Mouse (Mus musculus) neural tube, embryonic 11.5 days (tissue): ENCODE data around the gene Psapl1. TPM values are rescaled to one million over a fixed set of nuclear protein-coding genes. Genes with fewer than 3 reads are reported as not detected.
A peak's percentile ranks its signal among the peaks of the same experiment; 100 is the strongest.
"Not testable (repeated sequence)": the region's sequence is repeated elsewhere in the genome, so short reads cannot be mapped to it uniquely, and the experiment has no call there.

Experiments used
- ATAC-seq: fragments of 200-750 bp; cut with Nextera tagmentation; 2 replicates; pipeline ENCODE4 v1.8.0; 2017; ENCODE audit warnings: moderate number of reproducible peaks, mild to moderate bottlenecking, moderate TSS enrichment, moderate library complexity; ENCODE audit not compliant: insufficient read depth, low FRiP score, low TSS enrichment
- DNase-seq: peaks from one replicate; pipeline ENCODE4 v3.0.0-alpha.2; 2015; ENCODE audit warnings: low spot score
- H3K27ac ChIP-seq: fragments of 300-500 bp; sonication (generic); 2 replicates; pipeline ENCODE4 v1.5.1; 2014; ENCODE audit warnings: low read depth, mild to moderate bottlenecking, low read length
- H3K27me3 ChIP-seq: fragments of 300-500 bp; sonication (generic); 2 replicates; pipeline ENCODE4 v1.6.1; 2014; ENCODE audit warnings: mild to moderate bottlenecking, low read length, mixed read lengths; ENCODE audit not compliant: control insufficient read depth, insufficient read depth
- H3K36me3 ChIP-seq: fragments of 300-500 bp; sonication (generic); 2 replicates; pipeline ENCODE4 v1.6.1; 2014; ENCODE audit warnings: mild to moderate bottlenecking, low read length, moderate library complexity, mixed read lengths; ENCODE audit not compliant: control insufficient read depth, insufficient read depth
- H3K4me1 ChIP-seq: fragments of 300-500 bp; sonication (generic); 2 replicates; pipeline ENCODE4 v1.6.1; 2014; ENCODE audit warnings: low read length, mixed read lengths; ENCODE audit not compliant: control insufficient read depth, insufficient read depth
- H3K4me2 ChIP-seq: fragments of 300-500 bp; sonication (generic); 2 replicates; pipeline ENCODE4 v1.6.1; 2014; ENCODE audit warnings: low read depth, mild to moderate bottlenecking, moderate library complexity
- H3K4me3 ChIP-seq: fragments of 300-500 bp; sonication (generic); 2 replicates; pipeline ENCODE4 v1.5.1; 2014; ENCODE audit warnings: low read depth, low read length
- H3K9ac ChIP-seq: fragments of 300-500 bp; sonication (generic); 2 replicates; pipeline ENCODE4 v1.6.1; 2014; ENCODE audit warnings: mild to moderate bottlenecking, low read length
- H3K9me3 ChIP-seq: fragments of 300-500 bp; sonication (generic); 2 replicates; pipeline ENCODE4 v1.6.1; 2016; ENCODE audit warnings: low read length; ENCODE audit not compliant: control insufficient read depth
- WGBS: fragments of 180-500 bp; shearing (Covaris S2); extraction: QIAGEN DNeasy Blood & Tissue Kit; methylation state at CpG from one replicate; pipeline ENCODE4 v1.1.7; 2014; 5-methylcytosine and 5-hydroxymethylcytosine counted together
- polyA plus RNA-seq: library from polyadenylated mRNA; unstranded; fragments of >200 nt; fragmentation: Nextera tagmentation; extraction: Ambion mirVana; gene quantifications from 2 replicates; pipeline ENCODE4 v1.2.1, GENCODE M21; 2014

The Psapl1 gene
- polyA plus RNA-seq, 1 experiment from 2014 or later, result 0.12 TPM

DNA sequence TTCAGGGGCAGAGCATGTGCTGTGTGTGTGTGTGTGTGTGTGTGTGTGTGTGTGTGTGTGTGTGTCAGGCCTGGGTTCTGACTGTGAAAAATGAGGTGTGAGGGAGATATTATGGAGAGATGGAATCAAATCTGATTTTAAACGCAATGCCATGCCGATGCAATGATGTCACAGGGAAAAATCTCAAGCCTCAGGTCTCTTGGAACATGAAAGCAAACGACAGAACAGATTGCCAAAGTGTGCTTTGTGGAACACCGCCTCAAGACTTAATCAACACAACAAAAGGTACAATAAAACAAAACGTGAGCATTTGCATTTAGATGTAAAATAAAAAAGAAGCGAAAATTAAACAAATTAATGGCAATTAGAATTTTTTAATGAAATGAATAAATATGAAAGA is 16.8 kb downstream of the Psapl1 start:
- DNase-seq, result no peak
- H3K4me2 ChIP-seq, result no peak overlapping the region
- no peaks in the 10 kb centered on the region for H3K36me3 ChIP-seq
- H3K27me3 ChIP-seq, result no peaks in the 10 kb centered on the region
- ATAC-seq, result no peak
- H3K4me1 ChIP-seq, result peaks cover 3% of the 10 kb centered on the region; the same call in 1 of the 2 replicates
- H3K4me3 ChIP-seq, result no peak overlapping the region
- no peak overlapping the region for H3K9ac ChIP-seq
- whole genome bisulfite sequencing, result 55% methylated on average over 6 of the region's 6 CpGs
- no peaks in the 10 kb centered on the region for H3K9me3 ChIP-seq
- no peak overlapping the region for H3K27ac ChIP-seq

DNA sequence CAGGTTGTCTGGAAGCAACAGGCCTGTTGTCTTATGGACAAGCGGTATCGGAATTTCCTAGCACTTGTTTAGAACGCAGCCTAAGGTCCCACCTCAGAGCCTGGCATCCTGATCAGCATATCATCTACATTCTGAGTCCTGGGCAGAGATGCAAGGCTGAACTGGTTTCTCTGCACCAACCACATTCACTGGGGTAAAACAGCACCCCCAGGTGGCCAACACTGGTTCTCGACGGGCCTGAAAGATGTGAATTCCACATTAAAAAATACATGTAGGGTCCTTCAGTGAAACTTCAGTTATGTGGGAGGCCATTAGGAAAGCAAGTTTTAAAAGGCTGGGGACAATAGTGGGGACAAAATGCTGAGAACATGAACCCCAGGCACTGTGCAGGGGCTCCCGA is 20.0 kb downstream of the Psapl1 start:
- H3K4me3 ChIP-seq, result no peak overlapping the region
- no peaks in the 10 kb centered on the region for H3K27me3 ChIP-seq
- H3K4me1 ChIP-seq, result peaks cover 8% of the 10 kb centered on the region; the same call in 1 of the 2 replicates
- no peaks in the 10 kb centered on the region for H3K9me3 ChIP-seq
- no peak overlapping the region for H3K9ac ChIP-seq
- H3K27ac ChIP-seq, result no peak overlapping the region
- no peaks in the 10 kb centered on the region for H3K36me3 ChIP-seq
- WGBS, result 71% methylated on average over 6 of the region's 6 CpGs
- no peak overlapping the region for H3K4me2 ChIP-seq
- DNase-seq, result peak; percentile 57
- no peak for ATAC-seq

DNA sequence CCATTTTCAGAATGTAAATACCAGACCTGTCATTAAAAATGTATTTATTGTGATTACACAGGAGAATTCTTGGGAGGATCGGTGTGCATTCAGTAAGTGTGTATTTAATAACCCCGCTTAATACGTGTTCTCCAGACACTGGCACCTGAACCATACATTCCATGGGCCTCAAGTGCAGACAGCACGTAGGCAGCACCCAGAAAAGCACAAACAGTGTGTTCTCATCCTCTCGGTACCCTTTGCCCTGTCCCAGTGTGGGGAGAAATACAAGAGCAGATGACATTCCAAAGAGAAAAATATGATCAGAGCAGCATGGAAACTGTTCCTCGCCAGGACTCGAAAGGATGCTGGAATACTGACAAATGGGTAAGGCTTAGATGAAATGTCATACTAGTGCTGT is 22.0 kb downstream of the Psapl1 start:
- no peak overlapping the region for H3K9ac ChIP-seq
- WGBS, result 69% methylated on average over 7 of the region's 7 CpGs
- H3K36me3 ChIP-seq, result no peaks in the 10 kb centered on the region
- H3K9me3 ChIP-seq, result no peaks in the 10 kb centered on the region
- H3K27ac ChIP-seq, result no peak overlapping the region
- no peak overlapping the region for H3K4me3 ChIP-seq
- H3K4me2 ChIP-seq, result no peak overlapping the region
- no peaks in the 10 kb centered on the region for H3K27me3 ChIP-seq
- H3K4me1 ChIP-seq, result peaks cover 5% of the 10 kb centered on the region; the same call in 1 of the 2 replicates
- DNase-seq (no peak), ATAC-seq (no peak)

DNA sequence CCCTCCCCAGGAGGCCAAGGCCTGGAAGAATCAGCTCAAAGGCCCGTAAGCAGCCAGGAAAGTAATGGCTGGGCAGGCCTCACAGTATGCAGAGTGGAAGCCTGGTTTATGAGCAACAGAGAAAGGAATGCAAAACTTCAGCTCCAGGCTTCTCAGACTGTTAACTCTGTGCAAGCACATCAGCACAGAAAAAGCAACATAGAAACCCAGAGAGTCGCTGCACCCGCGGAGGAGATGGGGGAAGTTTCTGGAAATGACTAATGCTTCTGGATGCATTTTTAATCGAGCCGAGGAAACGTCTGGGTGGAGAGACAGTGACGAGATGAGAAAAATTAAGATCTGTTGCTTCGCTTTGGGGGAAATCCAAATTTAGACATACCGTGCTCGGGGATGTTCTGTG is 22.5 kb downstream of the Psapl1 start:
- Histone ChIP-seq H3K27me3 (no peaks in the 10 kb centered on the region), H3K4me1 (peaks cover 5% of the 10 kb centered on the region; the same call in 1 of the 2 replicates), H3K4me2 (no peak overlapping the region), H3K9ac (no peak overlapping the region), H3K36me3 (no peaks in the 10 kb centered on the region), H3K4me3 (no peak overlapping the region), H3K27ac (no peak overlapping the region), H3K9me3 (no peaks in the 10 kb centered on the region)
- ATAC-seq (no peak), DNase-seq (no peak)
- WGBS, result 71% methylated on average over 11 of the region's 11 CpGs

DNA sequence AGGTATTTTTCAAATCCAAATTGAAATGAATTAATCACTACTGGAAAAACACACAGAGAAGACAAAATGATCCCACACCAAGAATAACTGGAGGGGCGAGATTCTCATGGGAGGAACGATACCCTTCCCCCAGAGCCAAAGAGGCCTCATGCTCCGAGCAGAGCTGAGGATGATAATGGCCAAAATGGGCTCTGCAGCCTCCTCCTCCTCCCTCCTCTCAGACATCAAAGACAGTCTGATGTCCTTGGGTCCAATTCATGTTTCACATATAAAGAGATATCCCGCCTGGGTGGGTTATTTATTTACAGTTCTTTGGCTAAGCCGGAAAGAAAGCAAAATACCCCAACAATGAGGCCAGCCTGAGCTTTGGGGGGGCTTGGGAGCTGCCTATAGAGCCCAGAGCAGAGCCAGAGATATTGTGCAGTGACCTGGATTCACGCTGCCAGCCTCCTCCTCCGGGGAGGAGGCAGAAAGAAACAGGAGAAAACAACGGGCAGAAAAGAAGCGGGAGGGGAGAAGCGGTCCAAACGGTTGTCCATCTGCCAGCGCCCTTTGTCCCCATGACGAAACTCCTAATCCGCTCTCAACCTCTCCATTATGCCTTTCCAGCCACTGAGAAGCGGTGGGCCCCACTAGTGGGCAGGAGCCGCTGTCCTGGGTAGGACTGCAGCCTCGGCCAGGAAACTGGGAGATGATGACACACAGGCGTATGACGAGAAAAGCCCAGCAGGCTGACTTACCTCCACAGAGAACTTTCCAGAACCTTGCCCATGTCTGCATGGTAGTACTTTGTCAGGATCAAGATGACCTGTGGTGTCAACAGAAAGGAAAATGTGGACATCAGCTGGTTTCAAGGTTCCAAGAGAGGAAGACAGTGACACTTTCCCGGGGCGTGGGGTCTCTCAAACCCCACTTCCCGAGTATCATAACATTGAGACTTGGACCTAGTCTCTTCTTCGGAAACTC is 24.9 kb downstream of the Psapl1 start:
- ATAC-seq, result 0 out of 2 replicates have a peak, but pooled peaks have one; percentile 41
- Histone ChIP-seq H3K27ac (no peak overlapping the region), H3K4me2 (no peak overlapping the region)

DNA sequence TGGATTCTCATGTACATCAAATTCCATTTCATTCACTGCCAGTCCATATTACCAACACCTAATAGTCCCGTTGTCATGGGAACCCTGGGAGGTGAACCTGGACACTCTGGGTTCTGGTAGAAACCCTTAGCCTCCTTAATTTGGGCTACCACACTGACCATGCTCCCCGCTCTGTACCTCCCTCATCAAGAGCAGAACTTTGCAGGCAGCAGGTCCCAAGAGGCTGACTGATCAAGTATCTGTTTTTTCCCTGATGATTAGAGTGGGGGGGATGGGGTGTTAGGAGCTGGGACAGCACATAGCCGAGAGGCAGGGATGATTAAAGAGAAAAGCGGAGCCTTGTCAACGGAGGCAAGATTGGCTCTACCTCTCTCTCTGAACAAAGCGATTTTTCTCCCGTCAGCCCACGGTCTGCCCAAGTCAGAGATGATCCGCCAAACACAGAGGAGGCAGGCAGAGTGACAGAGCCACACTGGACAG is 26.5 kb downstream of the Psapl1 start:
- no peak overlapping the region for H3K27ac ChIP-seq
- 68% methylated on average over 9 of the region's 9 CpGs for WGBS
- no peaks in the 10 kb centered on the region for H3K27me3 ChIP-seq
- H3K9me3 ChIP-seq, result no peaks in the 10 kb centered on the region
- DNase-seq (peak; percentile 49), ATAC-seq (no peak)
- peaks cover 5% of the 10 kb centered on the region; the same call in 1 of the 2 replicates for H3K4me1 ChIP-seq
- no peaks in the 10 kb centered on the region for H3K36me3 ChIP-seq
- no peak overlapping the region for H3K4me3 ChIP-seq
- H3K4me2 ChIP-seq, result no peak overlapping the region
- H3K9ac ChIP-seq, result no peak overlapping the region

More for the DNA sequence above, 24.9 kb downstream of the Psapl1 start:
- Histone ChIP-seq H3K9me3 (no peaks in the 10 kb centered on the region), H3K27me3 (no peaks in the 10 kb centered on the region), H3K4me1 (peaks cover 5% of the 10 kb centered on the region; the same call in 1 of the 2 replicates), H3K36me3 (no peaks in the 10 kb centered on the region), H3K9ac (no peak overlapping the region), H3K4me3 (no peak overlapping the region)
- DNase-seq, result peak; percentile 42
- 48% methylated on average over 23 of the region's 23 CpGs for WGBS

DNA sequence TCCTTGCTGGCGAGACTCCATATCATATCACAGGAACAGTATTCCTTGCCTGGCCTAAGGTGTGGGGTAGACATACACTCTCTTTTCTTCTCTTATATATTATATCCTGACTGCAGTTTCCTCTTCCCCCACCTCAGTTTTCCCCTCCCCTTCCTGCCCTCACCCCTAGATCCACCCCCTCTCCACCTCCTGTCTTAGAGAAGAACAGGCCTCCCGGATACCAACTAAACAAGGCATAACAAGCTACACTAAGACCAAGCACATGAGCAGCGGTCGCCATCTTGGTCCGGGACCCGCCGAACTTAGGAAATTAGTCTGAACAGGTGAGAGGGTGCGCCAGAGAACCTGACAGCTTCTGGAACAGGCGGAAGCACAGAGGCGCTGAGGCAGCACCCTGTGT is 33.7 kb downstream of the Psapl1 start:
- ATAC-seq, H3K4me1 ChIP-seq, H3K9ac ChIP-seq, H3K4me2 ChIP-seq, H3K27ac ChIP-seq, H3K36me3 ChIP-seq, H3K27me3 ChIP-seq, H3K4me3 ChIP-seq, H3K9me3 ChIP-seq, DNase-seq: not testable (repeated sequence)
- over 99% methylated on average over 7 of the region's 10 CpGs for WGBS

DNA sequence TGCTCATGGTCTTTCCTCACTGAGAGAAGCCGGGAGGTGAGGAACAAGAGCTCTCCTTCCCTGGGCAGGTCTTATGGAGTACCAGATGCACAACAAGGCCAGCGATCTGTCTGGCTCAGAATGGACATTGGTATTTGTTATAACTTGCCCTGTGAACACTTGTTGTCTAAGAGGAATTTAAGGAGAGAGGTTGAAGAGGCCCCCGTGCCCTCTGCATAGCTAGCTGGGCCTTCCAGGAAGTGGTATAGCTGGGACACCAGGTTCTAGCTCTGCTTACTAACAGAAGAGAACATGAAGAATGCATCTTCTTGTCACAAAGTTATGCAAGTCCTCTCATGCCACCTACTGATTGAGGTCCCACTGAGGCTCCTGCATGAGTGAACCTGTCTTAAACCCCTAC is 44.2 kb downstream of the Psapl1 start:
- Histone ChIP-seq H3K36me3 (no peaks in the 10 kb centered on the region), H3K4me2 (no peak overlapping the region), H3K27me3 (no peaks in the 10 kb centered on the region), H3K9ac (no peak overlapping the region), H3K4me3 (no peak overlapping the region), H3K27ac (no peak overlapping the region), H3K9me3 (no peaks in the 10 kb centered on the region), H3K4me1 (no peaks in the 10 kb centered on the region)
- 84% methylated on average over 3 of the region's 3 CpGs for WGBS
- DNase-seq (no peak), ATAC-seq (no peak)
